In the genomic region with DNA sequence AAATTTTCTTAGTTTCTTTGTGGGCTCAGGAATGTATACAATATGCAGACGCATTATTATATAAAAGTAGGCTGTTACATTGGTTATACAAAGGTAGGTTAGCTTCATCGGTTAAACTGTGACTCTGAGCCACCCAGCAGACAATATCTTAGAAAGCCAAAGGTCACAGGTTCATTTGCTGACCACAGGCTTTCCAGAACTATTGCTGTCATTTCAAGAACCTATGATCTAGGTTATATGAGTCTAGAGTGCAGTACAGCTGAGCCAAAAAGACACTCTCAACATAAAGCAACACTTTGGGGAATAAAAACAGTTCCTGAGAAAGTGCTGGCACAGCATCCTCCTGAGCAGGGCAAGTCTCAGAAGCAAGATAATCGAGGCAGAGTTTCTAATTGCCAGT, we compare ENCODE assay signal across 14 mouse cellular contexts.
"Had no signal": no experiment of that assay in that cellular context is flagged by ENCODE, and none has a peak within 500 bp of the region (broad histone marks: within the 10 kb centered on the region; RNA-seq: fewer than 3 reads in every experiment).

No protein-coding gene starts in this region.

- H3K9ac ChIP-seq: hindbrain, embryonic 12.5 days; liver, embryonic 13.5 days; liver, postnatal 0 days; lung, embryonic 15.5 days; neural tube, embryonic 15.5 days had no signal

- H3K4me2 ChIP-seq: hindbrain, embryonic 12.5 days; liver, embryonic 13.5 days; lung, embryonic 15.5 days; neural tube, embryonic 15.5 days had no signal

- H3K27me3 ChIP-seq: hindbrain, embryonic 12.5 days; liver, embryonic 13.5 days; lung, embryonic 15.5 days; neural tube, embryonic 15.5 days had no signal

- H3K9me3 ChIP-seq: hindbrain, embryonic 12.5 days; liver, embryonic 13.5 days; lung, embryonic 15.5 days; neural tube, embryonic 15.5 days had no signal

- H3K27ac ChIP-seq: hindbrain, embryonic 12.5 days; hindbrain, postnatal 0 days; liver, embryonic 13.5 days; lung, embryonic 15.5 days; macrophage; neural tube, embryonic 15.5 days; stomach, postnatal 0 days had no signal

- H3K4me3 ChIP-seq: hindbrain, embryonic 12.5 days; liver, embryonic 13.5 days; lung, embryonic 15.5 days; myocyte; neural tube, embryonic 15.5 days had no signal

- ATAC-seq: hindbrain, postnatal 0 days; liver, postnatal 0 days had no signal

- DNase-seq: left cerebral cortex, postnatal 4 days; liver, embryonic 13.5 days; liver, postnatal 0 days; lung, postnatal 14 days; right cerebral cortex, adult 18-20 months; right cerebral cortex, postnatal 25 days; thymus, postnatal 4 days had no signal

- H3K4me1 ChIP-seq: neural tube, embryonic 15.5 days had no signal
